Mouse (Mus musculus) hindlimb bud, embryonic 11.5 days (tissue): ENCODE data around the gene Ccdc62.

Experiments
- DNase-seq: peaks from one replicate; pipeline ENCODE4 v3.0.0-alpha.2; 2012; ENCODE audit warnings: low read depth, low spot score; ENCODE audit errors: extremely low spot score

Gene Ccdc62

DNA sequence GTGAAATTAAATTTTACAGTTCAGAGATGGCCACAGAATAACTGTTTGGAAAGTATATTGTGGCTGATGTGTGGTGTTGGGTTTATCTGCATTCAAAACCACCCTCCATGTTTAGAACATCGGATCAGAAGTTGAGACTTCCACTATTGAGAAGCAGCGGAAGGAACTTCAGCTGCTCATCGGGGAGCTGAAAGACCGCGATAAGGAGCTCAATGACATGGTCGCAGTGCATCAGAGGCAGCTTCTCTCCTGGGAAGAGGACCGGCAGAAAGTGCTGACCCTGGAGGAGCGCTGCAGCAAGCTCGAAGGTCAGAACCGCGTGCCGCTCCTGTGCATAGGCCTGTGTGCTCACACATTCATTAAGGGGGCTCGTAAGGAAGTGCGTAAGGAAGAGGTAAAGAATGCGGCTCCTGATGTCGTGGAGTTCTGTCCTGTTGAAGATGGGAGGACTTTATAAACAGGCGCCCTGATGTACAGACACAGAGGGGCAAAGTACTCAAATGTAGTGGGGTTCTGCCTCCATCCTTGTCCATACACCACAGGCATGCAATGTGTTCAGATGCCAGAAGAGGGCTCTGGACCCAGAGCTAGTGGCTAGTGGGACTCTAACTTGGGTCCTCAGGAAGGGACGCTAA, 3.6 kb downstream of the Ccdc62 start:
- no peak for DNase-seq

DNA sequence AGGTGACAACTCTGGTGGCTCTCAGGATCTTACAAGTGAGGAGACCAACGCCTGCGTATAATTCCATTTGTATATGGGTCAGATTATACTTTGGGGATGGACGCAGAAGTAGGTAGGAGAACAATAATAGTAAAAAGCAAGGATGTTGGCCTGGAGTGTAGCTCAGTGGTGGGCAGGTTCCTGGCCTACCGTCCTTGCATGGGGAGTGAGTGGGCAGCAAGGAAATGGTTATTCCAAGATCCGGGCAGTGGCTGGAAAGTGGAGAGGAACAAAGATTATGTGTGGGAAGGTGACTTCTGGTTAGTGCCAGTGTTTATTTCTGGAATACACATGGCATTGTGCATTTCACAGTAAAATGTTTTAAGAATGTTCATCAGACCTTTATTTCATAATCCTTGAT, 5.5 kb downstream of the Ccdc62 start:
- DNase-seq = no peak

DNA sequence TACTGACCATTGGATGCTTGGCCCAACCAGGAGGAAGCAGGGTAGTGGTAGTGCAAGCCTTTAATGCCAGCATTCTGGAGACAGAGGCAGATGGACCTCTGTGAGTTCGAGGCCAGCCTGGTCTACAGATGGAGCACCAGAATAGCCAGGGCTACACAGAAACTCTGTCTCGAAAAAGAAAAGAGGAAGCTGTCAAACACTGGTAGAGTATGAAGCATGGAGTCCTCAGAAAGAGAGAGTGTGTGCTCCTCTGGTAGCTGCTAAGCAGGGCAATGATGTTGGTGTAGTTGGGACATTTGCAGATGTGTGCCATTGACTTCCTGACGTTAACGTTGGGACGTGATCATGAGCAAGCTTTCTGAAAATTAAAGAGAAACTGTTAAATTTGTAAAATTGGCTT, 8.0 kb downstream of the Ccdc62 start:
- DNase-seq = no peak

DNA sequence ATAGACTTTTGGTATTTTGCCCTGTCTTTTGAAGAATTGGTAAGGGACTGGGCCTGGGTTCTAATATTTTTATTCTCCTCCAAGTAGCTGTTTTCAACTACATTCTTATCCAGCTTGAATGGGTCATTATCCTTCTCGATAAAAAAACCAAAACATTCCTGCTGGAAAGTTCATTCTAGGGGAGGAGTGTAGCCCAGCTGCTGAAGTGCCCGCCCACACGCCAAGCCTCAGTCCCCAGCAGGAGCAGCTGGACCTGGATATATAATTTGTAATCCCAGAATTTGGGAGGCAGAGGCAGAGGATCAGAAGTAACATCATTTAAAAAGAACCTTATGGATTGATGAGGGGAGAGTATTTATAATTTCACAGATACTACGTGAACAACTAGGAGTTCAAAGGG, 16.1 kb downstream of the Ccdc62 start:
- DNase-seq = no peak

DNA sequence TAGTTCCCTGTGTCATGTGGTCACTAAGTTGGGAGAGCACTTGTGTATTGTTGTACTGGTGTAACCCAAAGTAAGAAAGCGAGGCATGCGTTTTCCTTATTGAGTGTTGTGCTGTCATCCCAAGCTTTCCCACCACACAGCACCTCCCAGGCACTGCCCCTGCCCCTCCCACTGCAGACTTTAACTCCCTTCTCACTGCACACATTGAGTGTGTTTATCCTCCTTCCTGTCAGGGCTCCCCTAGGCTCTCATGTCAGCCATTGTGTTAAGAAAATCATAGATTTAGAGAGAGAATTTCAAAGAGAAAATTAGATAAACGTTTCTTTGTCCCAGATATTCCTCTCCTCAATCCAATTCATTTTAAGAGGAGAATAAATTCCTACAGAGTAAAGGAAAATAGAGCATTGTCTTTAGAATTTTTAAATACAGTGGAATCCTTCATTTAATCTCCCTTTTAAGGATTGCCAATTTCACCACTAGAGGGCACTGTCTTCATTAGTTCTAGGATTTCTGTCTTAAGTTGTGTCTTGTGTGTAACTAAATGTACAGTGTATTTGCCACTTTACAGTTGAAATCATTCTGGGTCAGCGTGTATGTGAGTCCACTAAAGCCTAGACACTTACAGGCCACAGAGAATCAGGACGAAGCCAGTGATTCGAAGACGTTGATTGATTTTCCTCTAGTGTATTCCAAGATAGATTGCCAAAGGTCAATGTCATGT, 16.7 kb downstream of the Ccdc62 start:
- DNase-seq = peak; percentile 56

DNA sequence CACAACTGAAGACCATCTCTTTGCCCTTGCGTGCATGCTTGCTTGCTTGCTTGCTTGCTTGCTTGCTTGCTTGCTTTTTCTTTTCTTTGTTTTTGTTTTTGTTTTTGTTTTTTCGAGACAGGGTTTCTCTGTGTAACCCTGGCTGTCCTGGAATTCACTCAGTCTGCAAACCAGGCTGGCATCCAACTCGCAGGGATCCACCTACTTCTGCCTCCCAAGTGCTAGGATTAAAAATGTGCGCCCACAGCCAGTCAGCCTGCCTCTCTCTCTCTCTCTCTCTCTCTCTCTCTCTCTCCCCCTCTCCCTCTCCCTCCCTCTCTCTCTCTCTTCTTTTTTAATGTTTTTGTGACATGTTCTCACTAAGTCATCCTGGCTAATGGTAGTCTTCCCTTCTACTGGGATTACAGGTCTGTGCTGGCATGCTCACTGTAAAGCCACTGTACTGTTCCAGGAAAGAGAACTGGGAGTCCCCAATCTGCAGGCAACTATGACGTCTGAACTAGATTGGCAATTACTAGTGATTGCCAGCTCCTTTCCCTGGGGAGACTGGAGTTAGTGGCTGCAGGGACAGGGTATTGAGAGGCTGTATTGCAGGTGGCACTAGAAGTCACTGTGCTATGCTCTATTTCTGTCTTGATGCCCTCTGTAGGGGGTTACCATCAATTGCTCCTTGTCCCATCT, 22.0 kb downstream of the Ccdc62 start:
- DNase-seq = no peak

DNA sequence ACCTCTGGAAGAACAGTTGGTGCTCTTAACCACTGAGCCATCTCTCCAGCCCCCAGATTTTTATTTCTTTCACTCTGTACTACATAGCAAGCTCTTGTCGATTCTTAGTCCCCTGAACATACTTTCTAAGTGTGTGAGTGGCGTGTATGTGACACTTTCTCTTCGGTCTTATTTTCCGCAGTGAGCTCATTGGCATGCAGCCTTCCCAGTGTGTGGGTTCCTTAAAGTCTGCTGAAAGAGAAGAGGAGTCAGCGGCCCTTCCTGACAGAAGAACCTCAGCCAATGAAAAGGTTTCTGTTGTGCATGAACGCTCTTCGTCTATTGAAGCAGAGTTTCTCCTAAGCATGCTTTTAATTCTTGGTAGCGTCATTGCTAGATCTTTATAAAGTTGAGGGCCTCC, 26.7 kb downstream of the Ccdc62 start:
- no peak for DNase-seq

DNA sequence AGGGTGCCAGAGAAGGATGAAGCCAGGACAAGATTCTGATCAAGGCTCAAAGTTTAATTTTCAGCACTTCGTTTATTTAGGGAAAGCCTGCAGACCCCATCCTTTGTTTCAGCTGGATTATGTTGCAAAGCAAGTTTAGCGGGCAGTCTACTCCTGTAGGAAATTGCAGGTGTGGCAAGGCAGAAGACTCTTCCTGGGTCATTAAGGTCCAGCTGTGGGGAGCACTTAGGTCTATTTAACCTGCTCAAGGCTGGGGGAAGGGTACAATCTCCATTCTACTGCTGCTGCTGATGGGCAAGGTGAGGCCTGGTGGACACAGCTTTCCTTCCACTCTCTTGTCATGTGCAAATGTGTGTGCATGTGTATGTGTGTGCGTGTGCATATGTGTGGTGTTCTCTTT, 28.5 kb downstream of the Ccdc62 start:
- no peak for DNase-seq

DNA sequence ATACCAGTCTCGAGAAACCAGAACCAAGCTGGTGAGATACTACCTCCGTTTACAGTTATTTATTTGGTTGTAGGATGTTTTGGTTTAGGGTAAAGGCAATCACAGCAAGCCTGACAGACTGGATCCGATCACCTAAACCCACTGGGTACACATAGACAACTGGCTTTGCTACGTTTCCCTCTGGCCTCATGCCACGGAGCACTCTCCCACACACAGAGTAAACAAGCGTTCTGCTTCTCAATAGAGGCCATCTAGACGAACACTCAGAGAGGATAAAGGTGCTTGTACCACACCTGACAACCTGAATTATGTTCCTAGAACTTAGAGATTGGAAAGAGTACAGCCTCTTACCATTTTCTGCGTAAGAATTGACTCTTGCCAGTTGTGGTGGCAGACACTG, 29.6 kb downstream of the Ccdc62 start:
- DNase-seq = no peak

DNA sequence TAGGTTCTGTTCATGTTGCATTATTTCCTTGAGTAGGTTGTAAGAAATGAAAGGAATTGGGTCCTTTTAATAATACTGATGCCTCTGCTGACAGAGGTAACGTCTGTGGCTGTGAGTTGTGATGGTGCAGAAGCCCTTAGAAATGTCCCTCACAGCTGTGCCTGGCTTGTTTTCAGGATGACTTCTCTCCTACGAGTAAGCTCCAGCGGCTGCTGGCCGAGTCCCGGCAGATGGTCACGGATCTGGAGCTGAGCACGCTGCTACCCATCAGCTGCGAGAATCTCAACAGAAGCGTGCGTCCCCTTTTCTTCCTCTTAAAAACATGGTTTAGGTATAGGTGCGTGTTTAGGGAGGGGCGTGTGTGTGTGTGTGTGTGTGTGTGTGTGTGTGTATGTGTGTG, 30.6 kb downstream of the Ccdc62 start:
- no peak for DNase-seq

DNA sequence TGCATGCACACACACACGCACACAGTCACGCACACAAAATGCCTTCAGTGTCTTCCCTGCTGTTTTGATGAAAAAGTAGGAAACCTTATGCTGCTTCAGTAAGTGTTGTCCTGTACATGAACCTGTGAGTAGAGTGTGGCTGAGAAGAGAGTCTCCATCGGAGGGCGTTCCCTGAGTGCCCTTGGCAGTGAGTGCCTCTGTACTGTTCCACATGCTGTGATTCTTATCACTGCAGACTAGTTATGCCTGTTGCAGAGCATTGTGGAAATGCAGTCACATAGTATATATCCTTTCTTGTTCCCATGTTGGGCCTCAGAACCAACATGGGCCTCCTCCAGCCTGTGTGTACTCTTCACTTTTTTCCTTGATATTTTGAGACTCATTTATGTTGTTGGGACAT, 33.7 kb downstream of the Ccdc62 start:
- no peak for DNase-seq

DNA sequence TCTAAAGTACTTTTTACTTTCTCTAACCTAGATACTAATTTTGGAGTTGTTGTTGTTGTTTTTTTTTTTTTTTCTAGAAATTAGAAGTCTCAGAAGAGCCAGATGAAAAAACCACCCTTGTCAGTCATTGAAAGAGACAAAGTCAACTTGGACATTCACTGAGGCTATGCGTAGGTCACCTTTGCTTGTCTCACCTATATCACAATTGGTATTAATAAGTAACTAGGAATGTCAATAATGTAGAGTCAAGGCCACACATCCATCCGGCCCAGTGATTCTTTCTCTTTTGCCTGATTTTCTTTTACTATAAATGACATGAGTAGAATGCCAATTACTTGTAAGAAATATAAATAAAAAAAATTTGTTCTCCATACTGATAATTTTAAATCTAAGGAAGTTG, 36.3 kb downstream of the Ccdc62 start:
- no peak for DNase-seq

DNA sequence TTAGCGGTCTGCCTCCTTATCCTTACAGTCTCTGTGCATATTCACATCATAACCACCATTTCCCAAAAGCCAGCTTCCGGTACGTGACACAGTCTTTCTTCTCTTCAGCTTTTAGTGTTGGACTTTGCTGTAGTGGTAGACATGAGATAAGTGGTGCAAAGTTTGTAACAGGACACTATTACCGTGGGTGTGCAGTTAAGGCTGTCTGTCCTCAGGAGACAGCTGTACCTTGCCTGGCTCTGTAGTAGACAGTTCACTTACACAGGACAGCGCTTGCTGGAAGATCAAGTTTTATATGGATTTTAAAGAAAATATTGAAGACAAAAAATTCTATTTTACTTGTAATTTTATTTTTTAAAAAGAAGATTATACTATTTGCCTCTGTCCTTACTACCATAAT, 38.0 kb downstream of the Ccdc62 start:
- DNase-seq = no peak

DNA sequence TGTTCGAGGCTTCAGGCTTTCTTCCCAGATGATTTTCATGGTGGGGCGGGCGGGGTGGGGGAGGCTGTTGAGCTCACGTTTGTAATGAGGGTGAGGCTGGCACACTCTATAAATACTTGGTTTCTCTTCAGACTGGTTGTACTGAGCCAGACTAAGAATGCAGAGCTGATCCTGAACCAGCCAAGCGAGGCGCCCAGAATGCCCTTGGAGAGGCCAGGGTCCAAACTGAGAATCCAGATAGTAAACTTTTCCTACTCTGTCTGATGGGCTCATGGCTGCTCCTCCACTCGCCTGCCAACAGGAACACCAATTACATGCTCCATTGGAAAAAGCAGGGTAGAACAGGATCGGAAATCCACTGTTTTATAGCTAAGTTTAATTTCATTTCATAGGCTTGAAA, 38.7 kb downstream of the Ccdc62 start:
- DNase-seq = no peak

DNA sequence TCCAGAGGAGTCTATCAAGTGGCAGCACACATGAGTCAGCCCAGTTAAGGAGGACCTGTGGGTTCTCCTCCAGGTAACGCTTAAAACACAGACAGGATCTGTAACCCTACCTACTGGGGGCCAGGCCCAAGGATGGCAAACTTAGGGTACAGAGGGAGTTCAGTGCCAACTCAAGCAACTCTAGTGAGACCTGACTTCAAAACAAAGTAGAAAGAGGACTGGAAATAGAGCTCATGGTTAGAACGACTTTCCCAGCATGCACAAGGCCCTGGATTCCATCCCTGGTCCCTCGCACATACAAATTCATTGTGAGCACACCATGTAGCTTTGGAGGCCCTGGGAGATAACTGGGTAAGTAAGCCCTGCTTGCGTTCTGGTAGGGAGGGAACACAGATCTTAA, 40.1 kb downstream of the Ccdc62 start:
- no peak for DNase-seq

DNA sequence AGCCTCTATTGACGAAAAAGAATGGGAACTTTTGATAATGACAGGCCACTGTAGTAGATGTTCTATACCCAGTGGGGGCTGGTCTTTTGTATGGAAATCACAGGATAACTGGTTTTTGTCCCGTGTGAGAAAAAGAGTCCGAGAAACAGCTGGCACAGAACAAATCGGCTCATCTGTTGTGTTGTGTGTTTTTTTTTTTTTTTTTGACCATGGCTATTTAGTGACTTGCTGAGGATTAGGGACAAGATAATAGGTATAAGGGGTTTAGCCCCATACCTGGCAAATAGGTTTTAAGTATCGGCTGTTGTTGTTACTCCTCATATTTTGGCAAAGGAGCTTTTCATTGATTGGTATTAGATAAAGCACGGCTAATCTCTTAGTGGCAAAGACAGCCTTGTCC, 42.0 kb downstream of the Ccdc62 start:
- no peak for DNase-seq

DNA sequence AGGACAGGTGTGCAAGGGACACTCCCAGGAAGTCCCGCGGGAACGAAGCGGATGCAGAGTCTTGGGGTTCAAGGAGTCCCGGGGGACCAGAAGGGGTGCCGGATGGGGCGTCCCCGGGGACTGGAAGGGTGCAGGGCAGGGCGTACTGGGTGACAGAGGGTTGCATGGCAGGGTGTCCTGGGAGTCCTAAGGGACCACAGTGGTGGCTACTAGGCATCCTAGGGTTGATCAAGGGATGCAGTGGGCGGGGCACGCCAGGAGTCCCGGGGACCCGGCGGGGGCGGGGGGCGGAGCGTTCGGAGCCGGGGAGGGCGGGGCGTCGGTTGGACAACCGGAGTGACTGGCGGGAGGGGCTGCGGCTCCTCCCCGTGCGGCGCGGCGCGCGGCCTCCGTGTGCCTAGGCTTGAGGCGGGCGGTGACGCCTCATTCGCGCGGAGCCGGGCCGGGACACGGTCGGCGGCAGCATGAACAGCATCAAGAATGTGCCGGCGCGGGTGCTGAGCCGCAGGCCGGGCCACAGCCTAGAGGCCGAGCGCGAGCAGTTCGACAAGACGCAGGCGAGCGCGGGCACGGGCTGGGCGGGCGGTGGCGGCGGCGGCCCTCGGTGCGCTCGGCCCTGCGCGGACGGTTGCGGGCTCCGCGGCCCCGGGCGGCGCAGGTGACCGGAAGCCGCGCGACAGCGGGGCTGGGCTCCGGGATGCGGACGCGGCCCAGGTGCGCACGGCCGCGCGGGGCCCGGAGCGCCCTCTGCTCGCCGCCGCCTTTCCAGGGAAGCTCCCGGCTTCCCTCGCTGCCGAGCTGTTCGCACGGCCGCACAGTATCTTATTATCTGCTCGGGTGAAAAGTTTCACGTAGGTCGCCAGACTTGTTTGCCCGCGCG, 43.1 kb downstream of the Ccdc62 start, which contains the start of gene Hip1r:
Hip1r (plus strand) TSS at position 330 of the 880 bp plus-strand sequence.
- DNase-seq = no peak

DNA sequence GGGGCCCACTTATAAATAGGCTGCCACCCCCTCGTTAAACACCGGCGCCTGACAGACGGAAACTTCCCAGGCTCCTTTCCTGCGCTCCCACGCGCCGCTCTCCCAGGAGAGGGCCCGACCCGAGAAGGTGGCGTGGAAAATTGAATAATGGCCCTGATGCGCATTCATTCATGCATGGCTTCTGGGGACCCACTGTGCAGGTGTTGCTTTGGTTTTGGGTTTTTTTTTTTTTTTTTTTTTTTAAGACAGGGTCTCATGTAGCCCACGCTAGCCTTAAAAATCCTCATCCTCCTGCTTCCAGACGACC, 43.7 kb downstream of the Ccdc62 start:
- DNase-seq = no peak

DNA sequence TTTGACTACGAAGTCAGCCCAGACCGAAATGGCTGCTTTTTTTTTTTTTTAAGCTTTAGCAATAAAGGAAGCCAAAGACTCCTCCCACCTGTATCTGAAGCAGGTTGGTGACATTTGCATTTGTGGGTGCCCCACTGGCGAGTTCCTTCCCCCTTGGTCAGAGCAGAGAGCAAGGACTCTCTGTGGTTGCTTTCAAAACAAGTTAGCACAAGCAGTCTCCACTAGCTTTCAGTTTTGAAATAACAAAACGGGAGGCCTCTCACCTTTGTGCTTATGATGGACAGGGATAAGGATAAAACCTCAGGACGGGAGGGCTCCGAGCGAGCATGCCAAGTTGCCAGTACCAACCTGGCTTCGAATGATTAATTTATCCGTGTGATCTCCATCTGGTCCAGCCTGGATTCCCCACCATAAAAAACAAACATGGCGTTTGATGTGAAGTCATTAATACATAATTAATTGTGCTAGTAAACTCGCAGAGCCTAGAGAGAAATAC, 44.2 kb downstream of the Ccdc62 start:
- DNase-seq = no peak

DNA sequence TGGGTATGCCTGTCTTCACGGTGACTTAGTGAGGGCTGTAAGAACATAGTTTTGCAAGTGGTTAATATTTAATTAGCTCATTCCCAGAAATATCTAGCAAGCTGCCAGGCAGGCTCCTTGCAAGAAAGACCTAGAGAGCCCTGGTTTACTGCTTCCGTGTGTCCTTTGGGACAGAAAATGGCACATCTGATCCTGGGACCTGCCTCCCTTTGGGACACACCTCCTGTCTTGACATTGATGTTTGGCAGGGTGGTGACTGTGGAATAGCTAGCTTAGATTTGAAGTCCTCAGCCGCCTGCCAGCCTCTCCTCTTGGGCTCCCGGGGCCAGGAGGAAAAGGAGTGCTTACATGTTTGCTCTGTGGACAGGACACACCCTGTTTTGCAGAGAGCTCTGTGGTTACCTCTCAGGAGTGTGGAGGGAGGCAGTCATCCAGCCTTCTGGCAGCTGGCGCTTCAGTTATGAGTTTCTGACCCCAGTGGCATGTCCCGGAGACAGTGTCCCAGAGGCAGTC, 45.2 kb downstream of the Ccdc62 start:
- DNase-seq = no peak

DNA sequence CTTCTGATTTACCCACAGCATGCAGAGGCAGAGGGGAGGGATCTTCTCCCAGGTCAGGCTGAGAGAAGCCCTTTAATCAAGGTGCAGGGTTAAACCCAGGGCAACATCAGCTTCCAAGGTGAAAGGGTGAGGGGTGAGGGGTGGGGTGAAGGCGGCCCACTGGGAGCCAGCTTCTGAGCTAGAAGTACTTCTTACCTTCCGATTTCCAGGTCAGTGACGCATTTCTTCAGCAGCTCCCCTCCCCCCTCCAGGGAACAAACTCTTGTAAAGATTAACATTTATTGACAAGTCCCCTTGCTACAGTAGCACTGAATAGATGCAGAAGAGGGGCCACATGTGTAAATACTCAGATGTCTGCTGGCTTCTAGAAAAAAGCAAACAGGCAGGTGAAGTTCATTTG, 46.8 kb downstream of the Ccdc62 start:
- DNase-seq = no peak
